7 mouse cellular contexts compared by ENCODE assay signal in the genomic region with DNA sequence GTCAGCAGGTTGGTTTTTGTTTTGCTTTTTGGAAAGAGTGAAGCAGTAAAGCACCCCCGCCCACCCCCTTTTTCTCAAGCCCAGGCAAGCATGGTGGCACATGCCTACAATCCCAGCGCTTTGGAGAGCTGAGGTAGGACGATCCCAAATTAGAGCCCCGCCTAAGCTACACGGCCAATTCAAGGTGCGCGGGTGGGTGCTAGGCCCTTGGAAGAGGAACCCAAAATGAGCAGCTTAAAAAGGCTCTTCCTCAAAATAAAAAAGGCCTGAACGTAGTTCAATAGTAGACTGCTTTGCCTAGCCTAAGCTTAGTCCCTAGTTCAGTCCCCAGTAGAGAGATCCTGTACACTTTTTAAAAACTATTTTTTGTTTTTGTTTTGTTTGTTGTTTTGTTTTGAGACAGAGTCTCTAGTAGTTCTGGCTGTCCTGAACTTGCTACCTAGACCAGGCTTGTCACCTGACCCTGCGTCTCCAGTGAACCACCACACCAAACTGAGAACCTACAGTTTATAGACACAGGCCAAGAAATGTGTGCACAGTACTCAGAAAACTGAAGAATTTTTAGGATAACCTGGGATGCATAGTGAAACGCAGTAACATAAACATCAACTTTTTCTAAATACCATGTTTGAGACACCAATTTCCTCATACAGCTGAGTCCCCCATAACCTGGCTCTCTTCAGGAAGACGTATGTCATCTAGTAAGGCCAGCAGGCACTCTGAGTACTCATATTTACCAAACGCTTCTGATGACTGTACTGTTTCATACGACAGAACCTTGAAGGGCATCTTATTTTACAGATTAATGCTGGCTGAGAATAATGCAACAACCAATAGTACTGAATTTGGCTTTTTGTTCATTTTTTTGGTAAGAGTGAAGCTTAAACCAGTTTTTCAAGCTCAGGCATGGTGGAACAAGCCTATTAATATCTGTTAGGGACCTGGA. TPM values are rescaled to one million over a fixed set of nuclear protein-coding genes. Genes with fewer than 3 reads are reported as not detected.
DNase-seq lines count a peak whose midpoint lies in the region; ATAC-seq lines count a peak whose summit lies in the region.

No protein-coding gene starts in this region.

- peak overlapping the region; percentile 73 for H3K4me3 ChIP-seq in neural tube, embryonic 11.5 days (ENCODE audit: low read depth, low read length)
- H3K4me3 ChIP-seq in limb, embryonic 12.5 days (replicated peaks) = peak overlapping the region; percentile 75
- H3K4me3 ChIP-seq in stomach, embryonic 15.5 days (replicated peaks) = peak overlapping the region; percentile 73

- peak overlapping the region; percentile 68 for H3K4me2 ChIP-seq in neural tube, embryonic 11.5 days (ENCODE audit: low read depth)
- peak overlapping the region; percentile 73 for H3K4me2 ChIP-seq in limb, embryonic 12.5 days
- H3K4me2 ChIP-seq in stomach, embryonic 15.5 days = peak overlapping the region; percentile 60

- H3K27me3 ChIP-seq in neural tube, embryonic 11.5 days (ENCODE audit: control insufficient read depth, insufficient read depth, low read length) = no peaks in the 10 kb centered on the region
- no peaks in the 10 kb centered on the region for H3K27me3 ChIP-seq in limb, embryonic 12.5 days
- H3K27me3 ChIP-seq in stomach, embryonic 15.5 days (replicated peaks) = no peaks in the 10 kb centered on the region

- no peak overlapping the region for H3K27ac ChIP-seq in neural tube, embryonic 11.5 days (ENCODE audit: low read depth, low read length)
- H3K27ac ChIP-seq in limb, embryonic 12.5 days = peak overlapping the region; percentile 96; the same call in 1 of the 2 replicates
- H3K27ac ChIP-seq in stomach, embryonic 15.5 days = peak overlapping the region; percentile 96; the same call in 1 of the 2 replicates

- WGBS in neural tube, embryonic 11.5 days = 83% methylated on average over 13 of the region's 13 CpGs
- 74% methylated on average over 13 of the region's 13 CpGs for WGBS in limb, embryonic 12.5 days
- 57% methylated on average over 13 of the region's 13 CpGs for WGBS in stomach, embryonic 15.5 days

- no peaks in the 10 kb centered on the region for H3K36me3 ChIP-seq in neural tube, embryonic 11.5 days (ENCODE audit: control insufficient read depth, insufficient read depth, low read length)
- H3K36me3 ChIP-seq in limb, embryonic 12.5 days = peaks cover 5% of the 10 kb centered on the region; the same call in 1 of the 2 replicates
- no peaks in the 10 kb centered on the region for H3K36me3 ChIP-seq in stomach, embryonic 15.5 days

- no peaks in the 10 kb centered on the region for H3K9me3 ChIP-seq in neural tube, embryonic 11.5 days (ENCODE audit: control insufficient read depth, low read length)
- no peaks in the 10 kb centered on the region for H3K9me3 ChIP-seq in limb, embryonic 12.5 days
- H3K9me3 ChIP-seq in stomach, embryonic 15.5 days = no peaks in the 10 kb centered on the region

- peak overlapping the region; percentile 86 for H3K9ac ChIP-seq in neural tube, embryonic 11.5 days (ENCODE audit: low read length)
- peak overlapping the region; percentile 86; the same call in 1 of the 2 replicates for H3K9ac ChIP-seq in limb, embryonic 12.5 days (replicated peaks)
- H3K9ac ChIP-seq in stomach, embryonic 15.5 days = peak overlapping the region; percentile 81; the same call in 1 of the 2 replicates

- peaks cover 5% of the 10 kb centered on the region; the same call in 1 of the 2 replicates for H3K4me1 ChIP-seq in neural tube, embryonic 11.5 days (ENCODE audit: control insufficient read depth, insufficient read depth, low read length)
- H3K4me1 ChIP-seq in limb, embryonic 12.5 days (replicated peaks) = peaks cover 38% of the 10 kb centered on the region
- H3K4me1 ChIP-seq in stomach, embryonic 15.5 days = peaks cover 33% of the 10 kb centered on the region

- no peak for ATAC-seq in neural tube, embryonic 11.5 days (ENCODE audit: insufficient read depth, low FRiP score, low TSS enrichment)
- ATAC-seq in erythroblast, adult 5-6 weeks (replicated peaks; ENCODE audit: low FRiP score, poor library complexity, severe bottlenecking) = peak; percentile 44; the same call in 1 of the 2 replicates
- ATAC-seq in limb, embryonic 12.5 days (ENCODE audit: insufficient number of reproducible peaks, insufficient read depth, low FRiP score, low TSS enrichment, low read depth) = no peak
- no peak for ATAC-seq in stomach, embryonic 15.5 days (ENCODE audit: insufficient read depth, low FRiP score, low read depth)

- DNase-seq in neural tube, embryonic 11.5 days (ENCODE audit: low spot score) = no peak
- no peak for DNase-seq in neural tube, embryonic 10.5 days (ENCODE audit: extremely low spot score, low spot score)
- no peak for DNase-seq in Muller cell, postnatal 12 days (ENCODE audit: inconsistent ontology term)
- no peak for DNase-seq in natural killer cell, adult 2 months (ENCODE audit: low spot score in 2 of 2)

RNA-seq across cellular contexts. Expression of a gene that starts 54.1 kb away (rescaled TPM):
- 276 and 332 TPM in 2 replicates for polyA plus RNA-seq in neural tube, embryonic 11.5 days (2014; fragmentation: Nextera tagmentation; extraction: Ambion mirVana)
- total RNA-seq in erythroblast, adult 5-6 weeks (2015; ENCODE audit: low replicate concordance) = not detected in 2 replicates
- total RNA-seq in erythroblast, adult 5-6 weeks (2017; ENCODE audit: low replicate concordance) = not detected in 2 replicates
- 0.40 and 2.2 TPM in 2 replicates for polyA plus RNA-seq in limb, embryonic 12.5 days (2016; fragmentation: Nextera tagmentation; extraction: Ambion mirVana)
- polyA plus RNA-seq in stomach, embryonic 15.5 days (2015; fragmentation: Nextera tagmentation; extraction: Ambion mirVana) = 11.9 and 13.7 TPM in 2 replicates

RNA-seq across cellular contexts. Expression of a gene that starts 54.6 kb away (rescaled TPM):
- polyA plus RNA-seq in neural tube, embryonic 11.5 days (2014; fragmentation: Nextera tagmentation; extraction: Ambion mirVana) = 68.3 and 71.7 TPM in 2 replicates
- total RNA-seq in erythroblast, adult 5-6 weeks (2015; ENCODE audit: low replicate concordance) = 20.2 and 22.4 TPM in 2 replicates
- 20.9 and 22.4 TPM in 2 replicates for total RNA-seq in erythroblast, adult 5-6 weeks (2017; ENCODE audit: low replicate concordance)
- 85.4 and 85.7 TPM in 2 replicates for polyA plus RNA-seq in limb, embryonic 12.5 days (2016; fragmentation: Nextera tagmentation; extraction: Ambion mirVana)
- polyA plus RNA-seq in stomach, embryonic 15.5 days (2015; fragmentation: Nextera tagmentation; extraction: Ambion mirVana) = 69.4 and 76.6 TPM in 2 replicates

Comparison
In these comparisons a context has a peak if more than half of its experiments do, and no peak if none do; other contexts are left out.
1. RNA of a gene that starts 54.1 kb away (polyA plus RNA-seq): 276 to 332 TPM in neural tube, embryonic 11.5 days; 11.9 to 13.7 TPM in stomach, embryonic 15.5 days and 0.40 to 2.2 TPM in limb, embryonic 12.5 days; every median in the first group is over 10 times any median in the second.
2. Peak in every context shown above with its lines, with median percentiles within 50 percentile points of each other: H3K4me2 ChIP-seq, H3K4me3 ChIP-seq and H3K9ac ChIP-seq.